Mouse (Mus musculus) kidney, embryonic 16.5 days (tissue): Measurements from ENCODE around the gene Cnot3. TPM values are rescaled to one million over a fixed set of nuclear protein-coding genes. Genes with fewer than 3 reads are reported as not detected.

Source experiments
- ATAC-seq: fragments of 200-750 bp; cut with Nextera tagmentation; 2 replicates; pipeline ENCODE4 v1.8.0; 2017; ENCODE audit warnings: moderate TSS enrichment; ENCODE audit not compliant: low FRiP score, low TSS enrichment
- H3K27ac ChIP-seq: fragments of 300-500 bp; sonication (generic); 2 replicates; pipeline ENCODE4 v1.5.1; 2014; ENCODE audit warnings: low read length
- H3K27me3 ChIP-seq: fragments of 300-500 bp; sonication (generic); 2 replicates; pipeline ENCODE4 v1.6.1; 2014; ENCODE audit warnings: low read length, control low read depth, mixed read lengths; ENCODE audit not compliant: insufficient read depth
- H3K36me3 ChIP-seq: fragments of 300-500 bp; sonication (generic); 2 replicates; pipeline ENCODE4 v1.6.1; 2014; ENCODE audit warnings: low read length, control low read depth, mixed read lengths; ENCODE audit not compliant: insufficient read depth
- H3K4me1 ChIP-seq: fragments of 300-500 bp; sonication (generic); 2 replicates; pipeline ENCODE4 v1.6.1; 2014; ENCODE audit warnings: low read length, control low read depth, mixed read lengths; ENCODE audit not compliant: insufficient read depth
- H3K4me2 ChIP-seq: fragments of 300-500 bp; sonication (generic); replicated peaks from 2 replicates; pipeline ENCODE4 v1.6.1; 2014; ENCODE audit warnings: low read depth, low read length
- H3K4me3 ChIP-seq: fragments of 300-500 bp; sonication (generic); 2 replicates; pipeline ENCODE4 v1.5.1; 2014; ENCODE audit warnings: mild to moderate bottlenecking, low read length
- H3K9ac ChIP-seq: fragments of 300-500 bp; sonication (generic); replicated peaks from 2 replicates; pipeline ENCODE4 v1.6.1; 2014; ENCODE audit warnings: low read length
- H3K9me3 ChIP-seq: fragments of 300-500 bp; sonication (generic); 2 replicates; pipeline ENCODE4 v1.6.1; 2016; ENCODE audit warnings: low read length, control low read depth
- WGBS: fragments of 180-500 bp; shearing (Covaris S2); extraction: QIAGEN DNeasy Blood & Tissue Kit; methylation state at CpG from one replicate; pipeline ENCODE4 v1.1.7; 2014; 5-methylcytosine and 5-hydroxymethylcytosine counted together
- polyA plus RNA-seq: library from polyadenylated mRNA; unstranded; fragments of >200 nt; fragmentation: Nextera tagmentation; extraction: Ambion mirVana; gene quantifications from 2 replicates; pipeline ENCODE4 v1.2.1, GENCODE M21; 2015

Cnot3 gene
- polyA plus RNA-seq, 1 experiment from 2014 or later: 65.3 TPM

- H3K27me3 ChIP-seq: no peaks in the 10 kb centered on the region
- H3K4me1 ChIP-seq: peaks cover 34% of the 10 kb centered on the region
- H3K9me3 ChIP-seq: no peaks in the 10 kb centered on the region
- peak overlapping the region; percentile 76 for H3K4me3 ChIP-seq
- peak overlapping the region; percentile 99 for H3K9ac ChIP-seq
- WGBS: 0% methylated on average over 45 of the region's 58 CpGs
- peak overlapping the region; percentile 99 for H3K27ac ChIP-seq
- peak overlapping the region; percentile 91 for H3K4me2 ChIP-seq
- peaks cover 17% of the 10 kb centered on the region for H3K36me3 ChIP-seq
- ATAC-seq: peak; percentile 3; the same call in 1 of the 2 replicates
These were observed 489 bp downstream of the Cnot3 start for GRCm38 (mm10) chr7:3645488-3646025.

GRCm38 (mm10) chr7:3646188-3646587 lies 1.1 kb downstream of the Cnot3 start:
- Histone ChIP-seq H3K9ac (peak overlapping the region; percentile 99), H3K4me2 (peak overlapping the region; percentile 91), H3K4me3 (peak overlapping the region; percentile 76), H3K36me3 (peaks cover 18% of the 10 kb centered on the region), H3K27ac (peak overlapping the region; percentile 99), H3K27me3 (no peaks in the 10 kb centered on the region), H3K9me3 (no peaks in the 10 kb centered on the region), H3K4me1 (peaks cover 34% of the 10 kb centered on the region)
- no peak for ATAC-seq
- 10% methylated on average over 9 of the region's 9 CpGs for WGBS

- peak overlapping the region; percentile 99 for H3K9ac ChIP-seq
- WGBS: 58% methylated on average over 4 of the region's 4 CpGs
- H3K9me3 ChIP-seq: no peaks in the 10 kb centered on the region
- peak overlapping the region; percentile 91 for H3K4me2 ChIP-seq
- peaks cover 18% of the 10 kb centered on the region for H3K36me3 ChIP-seq
- H3K27me3 ChIP-seq: no peaks in the 10 kb centered on the region
- H3K27ac ChIP-seq: no peak overlapping the region
- ATAC-seq: no peak
- H3K4me1 ChIP-seq: peaks cover 34% of the 10 kb centered on the region
- H3K4me3 ChIP-seq: peak overlapping the region; percentile 76
These were observed 1.6 kb downstream of the Cnot3 start for GRCm38 (mm10) chr7:3646641-3647040.

- peaks cover 96% of the 10 kb centered on the region for H3K36me3 ChIP-seq
- no peak overlapping the region for H3K4me2 ChIP-seq
- H3K4me1 ChIP-seq: no peaks in the 10 kb centered on the region
- no peaks in the 10 kb centered on the region for H3K27me3 ChIP-seq
- no peak for ATAC-seq
- H3K9ac ChIP-seq: no peak overlapping the region
- H3K4me3 ChIP-seq: no peak overlapping the region
- no peaks in the 10 kb centered on the region for H3K9me3 ChIP-seq
- no peak overlapping the region for H3K27ac ChIP-seq
- 89% methylated on average over 4 of the region's 4 CpGs for WGBS
These were observed 11.9 kb downstream of the Cnot3 start for GRCm38 (mm10) chr7:3656966-3657365.

GRCm38 (mm10) chr7:3658578-3658977 lies 13.5 kb downstream of the Cnot3 start:
- no peak overlapping the region for H3K4me3 ChIP-seq
- no peak overlapping the region for H3K27ac ChIP-seq
- H3K9ac ChIP-seq: no peak overlapping the region
- peaks cover 2% of the 10 kb centered on the region for H3K4me1 ChIP-seq
- no peaks in the 10 kb centered on the region for H3K27me3 ChIP-seq
- 90% methylated on average over 14 of the region's 14 CpGs for WGBS
- no peak overlapping the region for H3K4me2 ChIP-seq
- ATAC-seq: no peak
- peaks cover 91% of the 10 kb centered on the region for H3K36me3 ChIP-seq
- H3K9me3 ChIP-seq: no peaks in the 10 kb centered on the region

- 25% methylated on average over 15 of the region's 15 CpGs for WGBS
- Histone ChIP-seq H3K27me3 (no peaks in the 10 kb centered on the region), H3K36me3 (peaks cover 30% of the 10 kb centered on the region), H3K4me2 (peak overlapping the region; percentile 72), H3K9me3 (no peaks in the 10 kb centered on the region), H3K9ac (peak overlapping the region; percentile 82), H3K4me1 (peaks cover 17% of the 10 kb centered on the region), H3K27ac (peak overlapping the region; percentile 90), H3K4me3 (peak overlapping the region; percentile 75)
- ATAC-seq: peak; percentile 40
These were observed 19.6 kb downstream of the Cnot3 start for GRCm38 (mm10) chr7:3664524-3665214.

GRCm38 (mm10) chr7:3665215-3666114 lies 20.4 kb downstream of the Cnot3 start, which contains the start of gene Leng1:
TSS of gene Leng1 (minus strand) at chr7:3665840.
- H3K9ac ChIP-seq: peak within 1 kb of the TSS; percentile 82
- H3K4me1 ChIP-seq: peaks cover 17% of the 10 kb centered on the region
- no peaks in the 10 kb centered on the region for H3K9me3 ChIP-seq
- 4% methylated on average over 45 of the region's 45 CpGs for WGBS
- peak within 1 kb of the TSS; percentile 74 for H3K4me2 ChIP-seq
- no peaks in the 10 kb centered on the region for H3K27me3 ChIP-seq
- ATAC-seq: peak; percentile 99
- H3K36me3 ChIP-seq: peaks cover 22% of the 10 kb centered on the region
- H3K4me3 ChIP-seq: peak within 1 kb of the TSS; percentile 75
- peak within 1 kb of the TSS; percentile 90 for H3K27ac ChIP-seq

- ATAC-seq: no peak
- peaks cover 11% of the 10 kb centered on the region for H3K36me3 ChIP-seq
- peak overlapping the region; percentile 37 for H3K4me2 ChIP-seq
- WGBS: 20% methylated on average over 14 of the region's 14 CpGs
- no peaks in the 10 kb centered on the region for H3K27me3 ChIP-seq
- peak overlapping the region; percentile 7; the same call in 1 of the 2 replicates for H3K4me3 ChIP-seq
- peaks cover 17% of the 10 kb centered on the region for H3K4me1 ChIP-seq
- H3K9me3 ChIP-seq: no peaks in the 10 kb centered on the region
- H3K9ac ChIP-seq: 0 out of 2 replicates have a peak overlapping the region, but pooled peaks have one; percentile 28
- no peak overlapping the region for H3K27ac ChIP-seq
These were observed 21.9 kb downstream of the Cnot3 start for GRCm38 (mm10) chr7:3666921-3667391.

- Histone ChIP-seq H3K4me1 (no peaks in the 10 kb centered on the region), H3K27ac (no peak overlapping the region), H3K27me3 (no peaks in the 10 kb centered on the region), H3K9ac (no peak overlapping the region), H3K4me3 (no peak overlapping the region), H3K36me3 (0 out of 2 replicates have a peak, but pooled peaks cover 4% of the 10 kb centered on the region), H3K4me2 (no peak overlapping the region), H3K9me3 (no peaks in the 10 kb centered on the region)
- WGBS: 80% methylated on average over 10 of the region's 10 CpGs
- peak; percentile 91 for ATAC-seq
These were observed 29.6 kb downstream of the Cnot3 start for GRCm38 (mm10) chr7:3674507-3675227.
